In genomic region chr2:72324436-72324835, GRCm38 (mm10) we compare ENCODE assay signal across 26 mouse cellular contexts. TPM values are rescaled to one million over a fixed set of nuclear protein-coding genes. Genes with fewer than 3 reads are reported as not detected.
DNase-seq lines count a peak whose midpoint lies in the region; ATAC-seq and TF ChIP-seq lines count a peak whose summit lies in the region.
"Had no signal": no experiment of that assay in that cellular context is flagged by ENCODE, and none has a peak within 500 bp of the region (broad histone marks: within the 10 kb centered on the region; RNA-seq: fewer than 3 reads in every experiment).

No protein-coding gene starts in this region.

- no peak for TF ChIP-seq CTCF in forebrain, postnatal 0 days (IDR thresholded peaks at IDR 0.05; ENCODE audit: low read depth)
- TF ChIP-seq CTCF in layer of hippocampus, adult 2 months (conservative IDR thresholded peaks at IDR 0.05): no peak

- H3K4me2 ChIP-seq in forebrain, postnatal 0 days (ENCODE audit: low read depth): peak overlapping the region; percentile 27
- H3K4me2 ChIP-seq in forebrain, embryonic 12.5 days: no peak overlapping the region
- 0 out of 2 replicates have a peak overlapping the region, but pooled peaks have one; percentile 8 for H3K4me2 ChIP-seq in hindbrain, embryonic 16.5 days (ENCODE audit: low read length)
- H3K4me2 ChIP-seq in hindbrain, embryonic 13.5 days: no peak overlapping the region
- H3K4me2 ChIP-seq: liver, embryonic 11.5 days; midbrain, embryonic 13.5 days; stomach, embryonic 15.5 days had no signal

- peak; percentile 39 for DNase-seq in forebrain, postnatal 0 days
- no peak for DNase-seq in layer of hippocampus, adult 2 months (ENCODE audit: low spot score in 2 of 2)
- no peak for DNase-seq in layer of hippocampus, adult 18-20 months (ENCODE audit: low spot score in 2 of 2)
- DNase-seq in ovary, postnatal 36 days (ENCODE audit: low spot score): peak; percentile 30
- no peak for DNase-seq in ovary, postnatal 14 days (ENCODE audit: low spot score)
- DNase-seq: adrenal gland, postnatal 25 days; B cell, adult 2 months; cerebellum, adult 18-20 months; cerebellum, postnatal 36 days; gastrocnemius, postnatal 10 days; heart, adult 11 months; kidney, adult 8-10 months; layer of hippocampus, adult 9-11 months; left cerebral cortex, postnatal 4 days; lung, adult 18-20 months; retina, postnatal 1 day; thymus, adult 18-20 months; thymus, postnatal 4 days had no signal

- no peak; the same call in 1 of the 2 replicates for ATAC-seq in forebrain, postnatal 0 days
- ATAC-seq in forebrain, embryonic 12.5 days (ENCODE audit: low FRiP score): no peak
- ATAC-seq in hindbrain, embryonic 16.5 days: no peak
- ATAC-seq in hindbrain, embryonic 13.5 days (ENCODE audit: low FRiP score): no peak
- ATAC-seq: midbrain, embryonic 13.5 days had no signal

- no peaks in the 10 kb centered on the region for H3K36me3 ChIP-seq in forebrain, postnatal 0 days (ENCODE audit: insufficient read depth)
- no peaks in the 10 kb centered on the region for H3K36me3 ChIP-seq in forebrain, embryonic 12.5 days (replicated peaks)
- no peaks in the 10 kb centered on the region for H3K36me3 ChIP-seq in hindbrain, embryonic 16.5 days (ENCODE audit: control insufficient read depth, insufficient read depth, low read length)
- H3K36me3 ChIP-seq in hindbrain, embryonic 13.5 days: no peaks in the 10 kb centered on the region
- H3K36me3 ChIP-seq: midbrain, embryonic 13.5 days; stomach, embryonic 15.5 days had no signal

- H3K27ac ChIP-seq in forebrain, postnatal 0 days (ENCODE audit: low read depth, low read length): no peak overlapping the region; the same call in 1 of the 2 replicates
- no peak overlapping the region for H3K27ac ChIP-seq in forebrain, embryonic 12.5 days
- H3K27ac ChIP-seq in hindbrain, embryonic 16.5 days (ENCODE audit: low read depth, low read length): no peak overlapping the region
- no peak overlapping the region for H3K27ac ChIP-seq in hindbrain, embryonic 13.5 days
- H3K27ac ChIP-seq in layer of hippocampus, adult 2 months: no peak overlapping the region
- H3K27ac ChIP-seq: left cerebral cortex, adult 2 months; macrophage; midbrain, embryonic 13.5 days; stomach, embryonic 15.5 days had no signal

- 34% methylated on average over 12 of the region's 12 CpGs for WGBS in forebrain, postnatal 0 days
- 68% methylated on average over 12 of the region's 12 CpGs for WGBS in forebrain, embryonic 12.5 days
- 51% methylated on average over 12 of the region's 12 CpGs for WGBS in hindbrain, embryonic 16.5 days
- 64% methylated on average over 12 of the region's 12 CpGs for WGBS in hindbrain, embryonic 13.5 days

- H3K9me3 ChIP-seq in forebrain, postnatal 0 days (ENCODE audit: low read length): no peaks in the 10 kb centered on the region
- no peaks in the 10 kb centered on the region for H3K9me3 ChIP-seq in forebrain, embryonic 12.5 days
- H3K9me3 ChIP-seq in hindbrain, embryonic 16.5 days (ENCODE audit: control insufficient read depth, low read length): no peaks in the 10 kb centered on the region
- H3K9me3 ChIP-seq in hindbrain, embryonic 13.5 days: no peaks in the 10 kb centered on the region
- H3K9me3 ChIP-seq: midbrain, embryonic 13.5 days; stomach, embryonic 15.5 days had no signal

- H3K27me3 ChIP-seq in forebrain, postnatal 0 days (ENCODE audit: insufficient read depth, low read length): no peaks in the 10 kb centered on the region
- H3K27me3 ChIP-seq in forebrain, embryonic 12.5 days: no peaks in the 10 kb centered on the region
- H3K27me3 ChIP-seq in hindbrain, embryonic 16.5 days (replicated peaks; ENCODE audit: control insufficient read depth, insufficient read depth, low read length): no peaks in the 10 kb centered on the region
- no peaks in the 10 kb centered on the region for H3K27me3 ChIP-seq in hindbrain, embryonic 13.5 days
- H3K27me3 ChIP-seq: midbrain, embryonic 13.5 days; stomach, embryonic 15.5 days had no signal

- H3K9ac ChIP-seq in forebrain, postnatal 0 days: no peak overlapping the region
- no peak overlapping the region for H3K9ac ChIP-seq in forebrain, embryonic 12.5 days
- no peak overlapping the region for H3K9ac ChIP-seq in hindbrain, embryonic 16.5 days (ENCODE audit: low read depth, low read length)
- H3K9ac ChIP-seq in hindbrain, embryonic 13.5 days: no peak overlapping the region
- H3K9ac ChIP-seq: midbrain, embryonic 13.5 days; stomach, embryonic 15.5 days had no signal

- H3K4me1 ChIP-seq in forebrain, postnatal 0 days (ENCODE audit: insufficient read depth): peaks cover 17% of the 10 kb centered on the region; the same call in 1 of the 2 replicates
- peaks cover 19% of the 10 kb centered on the region for H3K4me1 ChIP-seq in forebrain, embryonic 12.5 days
- H3K4me1 ChIP-seq in hindbrain, embryonic 16.5 days (ENCODE audit: control insufficient read depth, insufficient read depth, low read depth, low read length): peaks cover 3% of the 10 kb centered on the region
- peaks cover 21% of the 10 kb centered on the region for H3K4me1 ChIP-seq in hindbrain, embryonic 13.5 days (replicated peaks)
- H3K4me1 ChIP-seq: stomach, embryonic 15.5 days had no signal

- no peak overlapping the region for H3K4me3 ChIP-seq in forebrain, postnatal 0 days (ENCODE audit: low read depth, low read length)
- no peak overlapping the region for H3K4me3 ChIP-seq in forebrain, embryonic 12.5 days (replicated peaks)
- H3K4me3 ChIP-seq in hindbrain, embryonic 16.5 days (ENCODE audit: low read length): no peak overlapping the region
- no peak overlapping the region for H3K4me3 ChIP-seq in hindbrain, embryonic 13.5 days
- H3K4me3 ChIP-seq in layer of hippocampus, adult 2 months: peak overlapping the region; percentile 2; the same call in 1 of the 2 replicates
- H3K4me3 ChIP-seq: left cerebral cortex, adult 2 months; midbrain, embryonic 13.5 days; stomach, embryonic 15.5 days had no signal

RNA-seq across cellular contexts. Expression of gene Map3k20, which starts 39.0 kb away (rescaled TPM):
- 6.3 and 8.9 TPM in 2 replicates for total RNA-seq in forebrain, postnatal 0 days (2014; rRNA removed)
- 2.1 and 3.6 TPM in 2 replicates for polyA plus RNA-seq in forebrain, postnatal 0 days (2015; fragmentation: Nextera tagmentation; extraction: Ambion mirVana)
- 7.0 and 7.1 TPM in 2 replicates for polyA plus RNA-seq in forebrain, embryonic 12.5 days (2016; fragmentation: Nextera tagmentation; extraction: Ambion mirVana)
- polyA plus RNA-seq in hindbrain, embryonic 16.5 days (2015; fragmentation: Nextera tagmentation; extraction: Ambion mirVana): 3.3 and 4.4 TPM in 2 replicates
- polyA plus RNA-seq in hindbrain, embryonic 13.5 days (2015; fragmentation: Nextera tagmentation; extraction: Ambion mirVana): 3.8 and 4.1 TPM in 2 replicates
- 10 to 100 TPM in 1 of 2 experiments, 1 to 10 TPM in 1; 9.0 to 13.9 TPM for total RNA-seq in layer of hippocampus, adult 2 months (2021)
- 10 to 100 TPM; 12.6 to 16.8 TPM for total RNA-seq in layer of hippocampus, adult 18-20 months (2021)

Comparison
In these comparisons a context has a peak if more than half of its experiments do, and no peak if none do; other contexts are left out.
1. DNase-seq: peak in forebrain, postnatal 0 days (single experiment) and ovary, postnatal 36 days (single experiment); none in layer of hippocampus, adult 2 months (0 of 2), layer of hippocampus, adult 18-20 months (0 of 2) and ovary, postnatal 14 days (single experiment).
2. H3K4me2 ChIP-seq: peak in forebrain, postnatal 0 days (single experiment) and hindbrain, embryonic 16.5 days (single experiment); none in forebrain, embryonic 12.5 days (single experiment) and hindbrain, embryonic 13.5 days (single experiment).